Mouse (Mus musculus) stomach, embryonic 16.5 days (tissue): ENCODE results near the gene Ttc24. TPM values are rescaled to one million over a fixed set of nuclear protein-coding genes. Genes with fewer than 3 reads are reported as not detected.
A peak's percentile ranks its signal among the peaks of the same experiment; 100 is the strongest.

ENCODE experiments used
- ATAC-seq: fragments of 200-750 bp; cut with Nextera tagmentation; 2 replicates; pipeline ENCODE4 v1.8.0; 2017; ENCODE audit warnings: moderate number of reproducible peaks, moderate TSS enrichment; ENCODE audit not compliant: insufficient read depth, low FRiP score
- H3K27ac ChIP-seq: fragments of 300-500 bp; sonication (generic); 2 replicates; pipeline ENCODE4 v1.5.1; 2014; ENCODE audit warnings: low read length
- H3K27me3 ChIP-seq: fragments of 300-500 bp; sonication (generic); 2 replicates; pipeline ENCODE4 v1.6.1; 2014; ENCODE audit warnings: low read length, control low read depth, mixed read lengths; ENCODE audit not compliant: control insufficient read depth, insufficient read depth
- H3K36me3 ChIP-seq: fragments of 300-500 bp; sonication (generic); 2 replicates; pipeline ENCODE4 v1.6.1; 2014; ENCODE audit warnings: low read length; ENCODE audit not compliant: control insufficient read depth, insufficient read depth
- H3K4me1 ChIP-seq: fragments of 300-500 bp; sonication (generic); 2 replicates; pipeline ENCODE4 v1.6.1; 2014; ENCODE audit warnings: low read length, control low read depth, mixed read lengths; ENCODE audit not compliant: control insufficient read depth, insufficient read depth
- H3K4me2 ChIP-seq: fragments of 300-500 bp; sonication (generic); 2 replicates; pipeline ENCODE4 v1.6.1; 2014; ENCODE audit warnings: low read depth, low read length, mixed read lengths
- H3K4me3 ChIP-seq: fragments of 300-500 bp; sonication (generic); replicated peaks from 2 replicates; pipeline ENCODE4 v1.5.1; 2014; ENCODE audit warnings: mild to moderate bottlenecking, low read length
- H3K9ac ChIP-seq: fragments of 300-500 bp; sonication (generic); 2 replicates; pipeline ENCODE4 v1.6.1; 2014; ENCODE audit warnings: low read length
- H3K9me3 ChIP-seq: fragments of 300-500 bp; sonication (generic); replicated peaks from 2 replicates; pipeline ENCODE4 v1.6.1; 2016; ENCODE audit warnings: low read length, control low read depth; ENCODE audit not compliant: control insufficient read depth
- WGBS: fragments of 180-500 bp; shearing (Covaris S2); extraction: QIAGEN DNeasy Blood & Tissue Kit; methylation state at CpG from one replicate; pipeline ENCODE4 v1.1.7; 2014; 5-methylcytosine and 5-hydroxymethylcytosine counted together
- polyA plus RNA-seq: library from polyadenylated mRNA; unstranded; fragments of >200 nt; fragmentation: Nextera tagmentation; extraction: Ambion mirVana; gene quantifications from 2 replicates; pipeline ENCODE4 v1.2.1, GENCODE M21; 2015

Gene Ttc24
- polyA plus RNA-seq, 1 experiment from 2014 or later: not detected

GRCm38 (mm10) chr3:88027434-88028186 is 50.5 kb downstream of the Ttc24 start, which contains the start of gene Hapln2:
Gene Hapln2, minus strand, starts transcription at chr3:88027583.
- Histone ChIP-seq H3K27ac (no peak within 1 kb of the TSS), H3K36me3 (no peaks in the 10 kb centered on the region), H3K4me1 (peaks cover 11% of the 10 kb centered on the region), H3K4me3 (no peak within 1 kb of the TSS), H3K9me3 (peaks cover 7% of the 10 kb centered on the region; the same call in 1 of the 2 replicates), H3K27me3 (peaks cover 39% of the 10 kb centered on the region), H3K9ac (no peak within 1 kb of the TSS), H3K4me2 (no peak within 1 kb of the TSS)
- WGBS: 59% methylated on average over 5 of the region's 5 CpGs
- no peak for ATAC-seq

DNA sequence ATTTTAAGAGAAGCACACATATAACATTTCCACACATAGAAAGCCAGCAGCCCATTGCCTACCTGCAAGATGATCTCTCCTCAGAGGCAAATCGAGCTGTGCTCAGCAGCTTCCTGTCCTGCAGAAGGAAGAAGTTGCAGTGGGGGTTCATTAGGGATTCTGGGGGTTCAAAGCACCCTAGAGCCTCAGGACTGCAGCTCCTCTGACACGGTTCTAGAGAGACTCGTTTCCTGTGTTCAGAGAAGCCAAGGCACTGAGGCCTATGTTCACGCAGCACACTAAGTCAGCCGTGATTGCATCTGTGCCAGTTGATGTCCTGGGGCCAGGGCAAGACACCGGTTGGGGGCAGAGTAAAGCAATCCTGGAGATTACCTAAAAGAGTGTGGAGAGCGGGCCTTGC is 51.3 kb downstream of the Ttc24 start:
- Histone ChIP-seq H3K27ac (no peak overlapping the region), H3K27me3 (peaks cover 47% of the 10 kb centered on the region), H3K9me3 (peaks cover 7% of the 10 kb centered on the region; the same call in 1 of the 2 replicates), H3K4me3 (no peak overlapping the region), H3K4me2 (no peak overlapping the region), H3K4me1 (peaks cover 14% of the 10 kb centered on the region), H3K9ac (no peak overlapping the region), H3K36me3 (no peaks in the 10 kb centered on the region)
- WGBS: 65% methylated on average over 7 of the region's 7 CpGs
- ATAC-seq: no peak

GRCm38 (mm10) chr3:88023192-88024074 is 54.7 kb downstream of the Ttc24 start:
- ATAC-seq: 0 out of 2 replicates have a peak, but pooled peaks have one; percentile 37
- peaks cover 14% of the 10 kb centered on the region for H3K4me1 ChIP-seq
- peaks cover 63% of the 10 kb centered on the region for H3K27me3 ChIP-seq
- peak overlapping the region; percentile 100 for H3K4me2 ChIP-seq
- H3K9ac ChIP-seq: peak overlapping the region; percentile 60
- H3K36me3 ChIP-seq: no peaks in the 10 kb centered on the region
- no peak overlapping the region for H3K27ac ChIP-seq
- peaks cover 7% of the 10 kb centered on the region; the same call in 1 of the 2 replicates for H3K9me3 ChIP-seq
- WGBS: under 1% methylated on average over 81 of the region's 81 CpGs
- H3K4me3 ChIP-seq: peak overlapping the region; percentile 65

DNA sequence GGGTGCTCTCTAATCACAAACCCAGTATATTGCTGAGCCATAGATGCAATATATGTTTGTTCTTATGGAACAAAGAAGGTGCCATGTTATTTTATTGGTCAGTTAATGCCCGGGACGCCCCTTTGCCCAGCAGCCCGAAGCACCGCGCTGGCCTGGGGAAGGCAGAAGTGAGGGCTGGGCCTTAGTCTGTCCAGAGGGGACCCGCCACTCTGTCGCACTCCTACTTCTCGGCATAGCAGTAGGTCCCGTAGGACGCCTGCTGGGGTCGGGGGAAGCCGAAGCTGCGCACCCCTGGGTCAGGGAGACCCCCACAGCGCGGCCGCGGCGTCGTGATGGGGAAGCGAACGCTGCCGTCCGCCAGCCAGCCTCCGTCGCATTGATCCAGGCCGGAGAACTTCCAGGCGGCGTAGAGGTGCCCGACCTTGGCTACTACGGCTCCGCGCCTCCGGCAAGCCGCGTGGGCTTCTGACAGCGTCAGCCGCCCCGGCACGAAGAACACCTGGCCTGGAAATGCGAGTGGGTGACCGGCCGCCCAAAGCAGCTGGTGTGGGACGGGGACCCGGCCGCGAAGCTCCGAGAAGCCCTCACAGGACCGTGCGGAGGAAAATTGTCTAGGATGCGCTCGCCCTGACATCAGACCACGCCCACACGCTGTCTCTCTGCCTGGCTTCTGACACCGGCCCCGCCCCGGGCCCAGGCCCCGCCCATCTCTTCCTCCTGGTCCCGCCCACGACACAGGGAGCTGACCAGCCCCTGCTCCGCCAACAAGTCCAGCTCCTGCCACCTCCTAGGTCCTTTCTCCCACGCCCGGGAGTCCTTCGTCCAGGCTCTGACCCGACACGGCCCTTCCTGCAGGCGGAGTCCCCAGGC is 55.5 kb downstream of the Ttc24 start:
- Histone ChIP-seq H3K36me3 (no peaks in the 10 kb centered on the region), H3K4me2 (peak overlapping the region; percentile 100), H3K4me3 (peak overlapping the region; percentile 65), H3K27ac (no peak overlapping the region), H3K9me3 (no peaks in the 10 kb centered on the region), H3K27me3 (peaks cover 63% of the 10 kb centered on the region), H3K4me1 (peaks cover 14% of the 10 kb centered on the region), H3K9ac (peak overlapping the region; percentile 60)
- ATAC-seq: peak; percentile 91
- WGBS: 2% methylated on average over 66 of the region's 66 CpGs

Other genes starting within 250 kb of the Ttc24 start
- gene Sh2d2a, start 231.5 kb downstream of the Ttc24 start, polyA plus RNA-seq: 0.16 and 0.26 TPM in 2 replicates
- gene Prcc, start 192.7 kb downstream of the Ttc24 start, polyA plus RNA-seq: 6.7 and 7.5 TPM in 2 replicates
- gene Hdgf, start 172.0 kb downstream of the Ttc24 start, polyA plus RNA-seq: 82.1 and 83.1 TPM in 2 replicates
- 66.2 and 77.2 TPM in 2 replicates for gene Mrpl24, start 158.8 kb downstream of the Ttc24 start, polyA plus RNA-seq
- 40.8 and 41.5 TPM in 2 replicates for gene Isg20l2, start 148.0 kb downstream of the Ttc24 start, polyA plus RNA-seq
- 19.8 and 20.3 TPM in 2 replicates for gene Rrnad1, start 147.6 kb downstream of the Ttc24 start, polyA plus RNA-seq
- gene Crabp2, start 129.6 kb downstream of the Ttc24 start, polyA plus RNA-seq: 29.4 and 43.3 TPM in 2 replicates
- gene Nes, start 107.2 kb downstream of the Ttc24 start, polyA plus RNA-seq: 7.7 and 10.2 TPM in 2 replicates
- 0.34 and 0.52 TPM in 2 replicates for gene Bcan, start 78.1 kb downstream of the Ttc24 start, polyA plus RNA-seq
- gene Hapln2, start 50.7 kb downstream of the Ttc24 start, polyA plus RNA-seq: 0.18 TPM in 1 of 2 replicates, not detected in the other
- 29.7 and 30.1 TPM in 2 replicates for gene Gpatch4, start 35.2 kb downstream of the Ttc24 start, polyA plus RNA-seq
- 166 and 173 TPM in 2 replicates for gene Naxe, start 19.8 kb downstream of the Ttc24 start, polyA plus RNA-seq
- gene Iqgap3, start 3.7 kb upstream of the Ttc24 start, polyA plus RNA-seq: 17.1 and 22.0 TPM in 2 replicates
- 15.4 and 18.2 TPM in 2 replicates for gene Mef2d, start 64.1 kb upstream of the Ttc24 start, polyA plus RNA-seq
- 11.7 and 15.0 TPM in 2 replicates for gene Rhbg, start 176.4 kb upstream of the Ttc24 start, polyA plus RNA-seq
- gene Gm38392, start 208.9 kb upstream of the Ttc24 start, polyA plus RNA-seq: 0.53 and 2.2 TPM in 2 replicates
- 10.0 and 12.0 TPM in 2 replicates for gene Tsacc, start 218.7 kb upstream of the Ttc24 start, polyA plus RNA-seq
- gene Cct3, start 218.8 kb upstream of the Ttc24 start, polyA plus RNA-seq: 424 and 435 TPM in 2 replicates
- gene Glmp, start 246.7 kb upstream of the Ttc24 start, polyA plus RNA-seq: 191 and 207 TPM in 2 replicates